Mouse (Mus musculus) erythroblast, embryonic 14.5 days (primary cell): ENCODE measurements around the gene Ankzf1.

ENCODE experiments used
- GATA1 ChIP-seq: IDR thresholded peaks from 2 replicates; pipeline ENCODE4 v1.6.1; 2012; ENCODE audit warnings: low read length, inconsistent platforms, mixed read lengths
- TAL1 ChIP-seq: IDR thresholded peaks from 3 replicates; pipeline ENCODE4 v1.6.1; 2012; ENCODE audit warnings: low read length, inconsistent platforms, mixed read lengths

- no peak for TF ChIP-seq TAL1
- TF ChIP-seq GATA1 = no peak
Measured at GRCm38 (mm10) chr1:75145589-75145988, 46.4 kb upstream of the Ankzf1 start.
